Mouse (Mus musculus) forebrain, embryonic 12.5 days (tissue): ENCODE data around the gene Bcas3. TPM values are rescaled to one million over a fixed set of nuclear protein-coding genes. Genes with fewer than 3 reads are reported as not detected.
A peak's percentile ranks its signal among the peaks of the same experiment; 100 is the strongest.

Experiments used
- ATAC-seq: fragments of 200-750 bp; cut with Nextera tagmentation; 2 replicates; pipeline ENCODE4 v1.8.0; 2017; ENCODE audit warnings: moderate TSS enrichment; ENCODE audit not compliant: low FRiP score
- H3K27ac ChIP-seq: fragments of 300-500 bp; sonication (generic); 2 replicates; pipeline ENCODE4 v1.5.1; 2016; ENCODE audit warnings: mild to moderate bottlenecking
- H3K27me3 ChIP-seq: fragments of 300-500 bp; sonication (generic); 2 replicates; pipeline ENCODE4 v1.6.1; 2016; ENCODE audit warnings: mild to moderate bottlenecking
- H3K36me3 ChIP-seq: fragments of 300-500 bp; sonication (generic); replicated peaks from 2 replicates; pipeline ENCODE4 v1.6.1; 2016; ENCODE audit warnings: mild to moderate bottlenecking
- H3K4me1 ChIP-seq: fragments of 300-500 bp; sonication (generic); 2 replicates; pipeline ENCODE4 v1.6.1; 2016
- H3K4me2 ChIP-seq: fragments of 300-500 bp; sonication (generic); 2 replicates; pipeline ENCODE4 v1.6.1; 2016; ENCODE audit warnings: mild to moderate bottlenecking, moderate library complexity
- H3K4me3 ChIP-seq: fragments of 300-500 bp; sonication (generic); replicated peaks from 2 replicates; pipeline ENCODE4 v1.5.1; 2016; ENCODE audit warnings: mild to moderate bottlenecking
- H3K9ac ChIP-seq: fragments of 300-500 bp; sonication (generic); 2 replicates; pipeline ENCODE4 v1.6.1; 2016; ENCODE audit warnings: mild to moderate bottlenecking
- H3K9me3 ChIP-seq: fragments of 300-500 bp; sonication (generic); 2 replicates; pipeline ENCODE4 v1.6.1; 2016
- WGBS: fragments of 180-500 bp; shearing (Covaris S2); methylation state at CpG from one replicate; pipeline ENCODE4 v1.1.7; 2016; 5-methylcytosine and 5-hydroxymethylcytosine counted together
- polyA plus RNA-seq: library from polyadenylated mRNA; unstranded; fragments of >200 nt; fragmentation: Nextera tagmentation; extraction: Ambion mirVana; gene quantifications from 2 replicates; pipeline ENCODE4 v1.2.1, GENCODE M21; 2016

The Bcas3 gene
- polyA plus RNA-seq, 1 experiment from 2014 or later = 19.1 TPM

DNA sequence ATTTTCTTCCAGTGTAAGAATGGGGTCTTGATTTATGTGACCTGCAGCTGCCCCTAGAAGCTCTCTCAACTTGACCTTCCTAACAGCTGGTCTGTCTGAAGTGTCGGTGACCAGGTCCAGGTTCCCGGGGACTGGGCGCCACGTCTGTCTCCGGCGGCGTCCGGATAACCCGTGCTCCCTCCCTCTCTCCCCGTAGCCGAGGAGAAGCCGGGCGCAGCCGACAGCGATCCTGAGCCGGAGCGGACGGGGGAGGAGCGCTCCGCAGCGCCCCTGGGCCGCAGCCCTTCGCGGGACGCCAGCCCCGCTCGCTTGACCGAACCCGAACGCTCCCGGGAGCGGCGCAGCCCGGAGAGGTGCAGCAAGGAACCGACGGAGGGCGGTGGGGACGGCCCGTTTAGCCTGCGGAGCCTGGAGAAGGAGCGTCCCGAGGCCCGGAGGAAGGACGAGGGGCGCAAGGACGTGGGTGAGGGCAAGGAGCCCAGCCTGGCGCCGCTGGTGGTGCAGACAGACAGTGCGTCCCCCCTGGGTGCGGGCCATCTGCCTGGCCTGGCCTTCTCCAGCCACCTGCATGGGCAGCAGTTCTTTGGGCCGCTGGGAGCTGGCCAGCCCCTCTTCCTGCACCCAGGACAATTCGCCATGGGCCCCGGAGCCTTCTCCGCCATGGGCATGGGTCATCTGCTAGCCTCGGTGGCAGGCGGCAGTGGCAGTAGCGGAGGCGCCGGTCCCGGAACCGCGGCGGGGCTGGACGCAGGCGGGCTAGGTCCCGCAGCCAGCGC is 484.9 kb downstream of the Bcas3 start:
- Histone ChIP-seq H3K4me2 (peak overlapping the region; percentile 30), H3K9me3 (no peaks in the 10 kb centered on the region), H3K9ac (no peak overlapping the region), H3K27ac (0 out of 2 replicates have a peak overlapping the region, but pooled peaks have one; percentile 31), H3K36me3 (no peaks in the 10 kb centered on the region), H3K27me3 (peaks cover 98% of the 10 kb centered on the region), H3K4me1 (peaks cover 38% of the 10 kb centered on the region), H3K4me3 (peak overlapping the region; percentile 27)
- ATAC-seq = no peak
- WGBS = under 1% methylated on average over 67 of the region's 67 CpGs

GRCm38 (mm10) chr11:85838424-85839257 is 485.7 kb downstream of the Bcas3 start:
- Histone ChIP-seq H3K4me1 (peaks cover 39% of the 10 kb centered on the region), H3K36me3 (no peaks in the 10 kb centered on the region), H3K27me3 (peaks cover 100% of the 10 kb centered on the region), H3K9me3 (no peaks in the 10 kb centered on the region), H3K27ac (no peak overlapping the region), H3K9ac (no peak overlapping the region), H3K4me2 (peak overlapping the region; percentile 30), H3K4me3 (peak overlapping the region; percentile 27)
- WGBS = 3% methylated on average over 20 of the region's 20 CpGs
- ATAC-seq = no peak

DNA sequence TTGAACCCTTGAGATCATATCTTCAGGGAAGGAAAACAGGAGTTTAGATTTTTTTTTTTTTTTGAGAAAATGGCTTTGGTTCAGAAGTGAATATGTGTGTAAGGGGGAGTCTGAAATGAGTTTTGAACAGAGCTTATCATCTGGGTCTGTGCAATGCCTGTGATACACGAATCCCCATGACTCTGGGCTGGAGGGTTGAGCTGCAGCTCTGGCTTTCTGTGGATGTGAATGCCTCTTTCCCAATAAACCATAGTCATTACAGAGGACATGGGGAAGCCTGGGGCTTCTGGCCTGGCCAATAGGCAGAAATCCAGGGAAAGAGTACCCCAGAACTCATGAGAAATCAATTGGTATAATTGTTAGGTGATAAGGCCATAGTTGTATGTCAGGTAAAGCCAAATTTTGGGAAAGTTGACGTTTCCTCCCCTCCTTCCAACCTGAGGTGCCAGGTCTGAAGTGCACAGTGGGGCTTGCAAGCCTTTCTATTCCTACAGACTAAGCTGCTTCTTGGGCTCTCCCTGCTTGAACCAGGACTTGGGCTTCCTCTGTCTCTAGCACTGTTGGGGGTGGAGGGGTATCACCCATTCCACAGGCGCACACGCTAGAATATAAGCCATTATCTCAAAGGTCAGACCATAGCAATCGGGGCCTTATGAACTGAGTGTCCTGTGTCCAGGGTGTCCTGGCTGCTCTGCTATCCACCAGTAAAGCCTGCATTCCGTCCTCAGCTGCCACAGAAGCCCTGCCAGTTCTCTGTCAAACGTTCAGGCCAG is 486.5 kb downstream of the Bcas3 start:
- H3K27ac ChIP-seq = no peak overlapping the region
- ATAC-seq = no peak
- no peaks in the 10 kb centered on the region for H3K9me3 ChIP-seq
- 7% methylated on average over 7 of the region's 7 CpGs for WGBS
- H3K27me3 ChIP-seq = peaks cover 99% of the 10 kb centered on the region
- H3K4me3 ChIP-seq = no peak overlapping the region
- no peak overlapping the region for H3K4me2 ChIP-seq
- H3K9ac ChIP-seq = no peak overlapping the region
- H3K36me3 ChIP-seq = no peaks in the 10 kb centered on the region
- peaks cover 48% of the 10 kb centered on the region for H3K4me1 ChIP-seq

DNA sequence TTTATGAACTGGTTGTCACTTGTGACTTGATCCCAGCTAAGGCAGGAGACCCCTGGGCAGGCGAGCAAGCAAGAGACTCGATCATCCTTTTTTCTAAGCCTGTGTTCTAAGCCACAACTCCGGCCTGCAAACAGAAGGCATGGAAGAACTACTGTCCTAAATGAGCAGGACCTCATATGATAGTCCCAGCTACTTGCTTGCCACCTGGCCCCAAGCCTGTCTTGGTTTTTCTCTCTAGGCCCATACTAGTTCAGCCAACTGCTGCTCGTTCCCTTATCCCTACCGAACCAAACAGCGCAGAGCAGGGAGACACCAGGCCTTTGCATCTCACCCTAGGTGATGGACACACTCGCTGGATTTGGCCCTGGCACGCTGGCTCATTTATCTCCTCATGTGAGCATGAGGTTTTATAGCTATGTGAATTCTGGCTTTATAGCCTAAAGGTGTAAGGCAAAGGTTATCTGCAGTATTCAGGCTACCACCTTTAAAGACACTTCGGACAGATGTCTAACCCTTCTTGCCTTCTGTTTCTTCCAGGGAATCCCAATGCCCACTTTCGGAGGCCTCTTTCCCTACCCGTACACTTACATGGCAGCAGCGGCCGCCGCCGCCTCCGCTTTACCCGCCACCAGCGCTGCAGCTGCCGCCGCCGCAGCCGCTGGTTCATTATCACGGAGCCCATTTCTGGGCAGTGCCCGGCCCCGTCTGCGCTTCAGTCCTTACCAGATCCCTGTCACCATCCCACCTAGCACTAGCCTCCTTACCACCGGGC is 487.2 kb downstream of the Bcas3 start:
- 3% methylated on average over 27 of the region's 27 CpGs for WGBS
- H3K4me1 ChIP-seq = peaks cover 48% of the 10 kb centered on the region
- H3K4me2 ChIP-seq = peak overlapping the region; percentile 25

DNA sequence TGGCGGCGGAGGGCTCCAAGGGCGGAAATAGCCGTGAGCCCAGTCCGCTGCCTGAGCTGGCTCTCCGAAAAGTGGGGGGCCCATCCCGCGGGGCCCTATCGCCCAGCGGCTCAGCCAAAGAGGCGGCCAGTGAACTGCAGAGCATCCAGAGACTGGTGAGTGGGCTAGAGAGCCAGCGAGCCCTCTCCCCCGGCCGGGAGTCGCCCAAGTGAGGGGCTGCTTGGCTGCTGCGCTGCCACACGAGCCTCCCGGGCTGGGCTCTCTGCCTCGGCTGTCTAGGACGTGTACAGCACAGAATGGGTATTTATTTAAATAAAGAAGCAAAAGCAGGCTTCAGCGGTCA is 487.8 kb downstream of the Bcas3 start:
- H3K4me3 ChIP-seq = peak overlapping the region; percentile 22
- H3K4me1 ChIP-seq = peaks cover 48% of the 10 kb centered on the region
- ATAC-seq = no peak
- WGBS = 0% methylated on average over 21 of the region's 21 CpGs
- H3K4me2 ChIP-seq = peak overlapping the region; percentile 25
- H3K27ac ChIP-seq = no peak overlapping the region
- peaks cover 99% of the 10 kb centered on the region for H3K27me3 ChIP-seq
- no peaks in the 10 kb centered on the region for H3K36me3 ChIP-seq
- no peaks in the 10 kb centered on the region for H3K9me3 ChIP-seq
- H3K9ac ChIP-seq = no peak overlapping the region

More for the DNA sequence above, 487.2 kb downstream of the Bcas3 start:
- no peaks in the 10 kb centered on the region for H3K36me3 ChIP-seq
- peaks cover 99% of the 10 kb centered on the region for H3K27me3 ChIP-seq
- no peaks in the 10 kb centered on the region for H3K9me3 ChIP-seq
- H3K9ac ChIP-seq = no peak overlapping the region
- no peak for ATAC-seq
- H3K27ac ChIP-seq = no peak overlapping the region
- H3K4me3 ChIP-seq = peak overlapping the region; percentile 22

- Histone ChIP-seq H3K27me3 (peaks cover 99% of the 10 kb centered on the region), H3K27ac (no peak overlapping the region), H3K4me3 (0 out of 2 replicates have a peak overlapping the region, but pooled peaks have one; percentile 22), H3K9ac (no peak overlapping the region), H3K36me3 (no peaks in the 10 kb centered on the region), H3K4me2 (0 out of 2 replicates have a peak overlapping the region, but pooled peaks have one; percentile 57), H3K9me3 (no peaks in the 10 kb centered on the region), H3K4me1 (peaks cover 48% of the 10 kb centered on the region)
- WGBS = 8% methylated on average over 8 of the region's 8 CpGs
- ATAC-seq = no peak
Measured at GRCm38 (mm10) chr11:85841211-85841681, 488.3 kb downstream of the Bcas3 start.

DNA sequence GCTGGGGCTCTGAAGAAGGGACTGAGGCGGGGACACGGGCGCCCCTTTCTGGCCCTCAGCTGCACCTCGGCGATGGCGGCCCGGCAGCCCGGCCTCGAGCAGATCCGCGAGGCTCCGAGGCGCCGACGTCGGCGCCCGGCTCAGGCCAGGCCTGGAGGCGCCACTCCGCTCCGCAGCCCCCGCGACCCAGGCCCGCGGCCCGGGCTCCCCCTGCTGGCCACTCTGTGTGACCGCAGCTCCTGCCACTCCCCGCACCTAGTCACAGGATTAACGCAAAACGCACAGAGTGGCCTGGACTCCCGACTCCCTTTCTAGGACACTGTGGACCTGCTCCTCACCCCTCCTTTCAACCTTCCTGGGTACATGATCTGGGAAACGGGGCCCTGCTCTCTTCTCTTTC is 489.0 kb downstream of the Bcas3 start:
- Histone ChIP-seq H3K9ac (peak overlapping the region; percentile 41; the same call in 1 of the 2 replicates), H3K4me3 (peak overlapping the region; percentile 34), H3K4me1 (peaks cover 48% of the 10 kb centered on the region), H3K9me3 (no peaks in the 10 kb centered on the region), H3K27me3 (peaks cover 99% of the 10 kb centered on the region), H3K4me2 (peak overlapping the region; percentile 87), H3K36me3 (no peaks in the 10 kb centered on the region), H3K27ac (no peak overlapping the region)
- ATAC-seq = peak; percentile 67
- WGBS = 0% methylated on average over 32 of the region's 32 CpGs

- 4% methylated on average over 24 of the region's 24 CpGs for WGBS
- Histone ChIP-seq H3K4me1 (peaks cover 40% of the 10 kb centered on the region), H3K27me3 (peaks cover 97% of the 10 kb centered on the region), H3K4me2 (peak overlapping the region; percentile 87), H3K9me3 (no peaks in the 10 kb centered on the region), H3K9ac (peak overlapping the region; percentile 51; the same call in 1 of the 2 replicates), H3K4me3 (peak overlapping the region; percentile 46), H3K27ac (peak overlapping the region; percentile 66; the same call in 1 of the 2 replicates), H3K36me3 (no peaks in the 10 kb centered on the region)
- no peak for ATAC-seq
Measured at GRCm38 (mm10) chr11:85842596-85843346, 489.8 kb downstream of the Bcas3 start.

DNA sequence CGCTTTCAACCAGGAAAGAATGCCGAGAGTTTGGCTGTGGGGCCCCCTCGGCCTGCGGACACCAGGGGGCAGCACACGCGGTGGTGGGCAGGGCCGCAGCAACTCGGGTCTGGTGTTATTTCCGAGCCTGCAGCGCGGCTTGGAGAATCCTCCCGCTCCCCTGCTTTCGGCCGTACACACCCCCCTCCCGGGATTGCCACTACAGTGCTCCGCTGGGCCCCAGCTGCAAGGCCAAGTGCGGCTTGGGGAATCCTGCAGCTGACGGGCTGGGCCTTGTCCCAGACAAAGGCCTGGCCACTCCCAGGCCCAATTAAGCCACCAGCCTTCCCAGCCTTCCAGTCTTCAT is 490.4 kb downstream of the Bcas3 start:
- Histone ChIP-seq H3K27me3 (peaks cover 96% of the 10 kb centered on the region), H3K27ac (peak overlapping the region; percentile 66; the same call in 1 of the 2 replicates), H3K36me3 (no peaks in the 10 kb centered on the region), H3K4me2 (peak overlapping the region; percentile 87), H3K4me1 (peaks cover 35% of the 10 kb centered on the region), H3K9ac (peak overlapping the region; percentile 51), H3K4me3 (peak overlapping the region; percentile 46), H3K9me3 (no peaks in the 10 kb centered on the region)
- peak; percentile 76 for ATAC-seq
- 0% methylated on average over 18 of the region's 18 CpGs for WGBS

GRCm38 (mm10) chr11:85844144-85844965 is 491.4 kb downstream of the Bcas3 start:
- H3K4me3 ChIP-seq = peak overlapping the region; percentile 46
- peaks cover 91% of the 10 kb centered on the region for H3K27me3 ChIP-seq
- H3K9ac ChIP-seq = peak overlapping the region; percentile 51
- peaks cover 35% of the 10 kb centered on the region for H3K4me1 ChIP-seq
- H3K36me3 ChIP-seq = no peaks in the 10 kb centered on the region
- WGBS = 1% methylated on average over 54 of the region's 54 CpGs
- peak; percentile 61 for ATAC-seq
- H3K4me2 ChIP-seq = peak overlapping the region; percentile 87
- no peaks in the 10 kb centered on the region for H3K9me3 ChIP-seq
- peak overlapping the region; percentile 69; the same call in 1 of the 2 replicates for H3K27ac ChIP-seq
